ENCODE assay signal across 23 mouse cellular contexts in genomic region chr4:133302668-133303067, GRCm38 (mm10).
"Had no signal": no experiment of that assay in that cellular context is flagged by ENCODE, and none has a peak within 500 bp of the region (broad histone marks: within the 10 kb centered on the region; RNA-seq: fewer than 3 reads in every experiment).

No protein-coding gene starts in this region.

- H3K9me3 ChIP-seq: liver, embryonic 15.5 days; lung, embryonic 15.5 days; megakaryocyte, embryonic 14.5 days; midbrain, embryonic 10.5 days; midbrain, embryonic 15.5 days; neural tube, embryonic 12.5 days; neural tube, embryonic 15.5 days had no signal

- H3K4me1 ChIP-seq: liver, embryonic 15.5 days had no signal

- H3K9ac ChIP-seq: liver, embryonic 15.5 days; lung, embryonic 15.5 days; midbrain, embryonic 15.5 days; neural tube, embryonic 12.5 days; neural tube, embryonic 15.5 days had no signal

- DNase-seq: kidney, adult 2 months; kidney, postnatal 25 days; layer of hippocampus, postnatal 36 days; lung, adult 18-20 months; lung, postnatal 10 days; lung, postnatal 36 days; right cerebral cortex, adult 18-20 months; right cerebral cortex, postnatal 14 days; right cerebral cortex, postnatal 4 days; thymus, adult 2 months; thymus, postnatal 14 days; thymus, postnatal 4 days had no signal

- H3K27ac ChIP-seq: kidney, postnatal 0 days; left cerebral cortex, adult 2 months; liver, embryonic 15.5 days; lung, embryonic 15.5 days; midbrain, embryonic 10.5 days; midbrain, embryonic 15.5 days; neural tube, embryonic 12.5 days; neural tube, embryonic 15.5 days; stomach, postnatal 0 days had no signal

- H3K27me3 ChIP-seq: liver, embryonic 15.5 days; lung, embryonic 15.5 days; megakaryocyte, embryonic 14.5 days; midbrain, embryonic 15.5 days; neural tube, embryonic 12.5 days; neural tube, embryonic 15.5 days had no signal

- H3K4me3 ChIP-seq: left cerebral cortex, adult 2 months; liver, embryonic 15.5 days; lung, embryonic 15.5 days; megakaryocyte, embryonic 14.5 days; midbrain, embryonic 10.5 days; midbrain, embryonic 15.5 days; neural tube, embryonic 12.5 days; neural tube, embryonic 15.5 days had no signal

- H3K4me2 ChIP-seq: liver, embryonic 11.5 days; liver, embryonic 15.5 days; lung, embryonic 15.5 days; midbrain, embryonic 15.5 days; neural tube, embryonic 12.5 days; neural tube, embryonic 15.5 days had no signal

- ATAC-seq: midbrain, embryonic 15.5 days had no signal
